Mouse (Mus musculus) ovary, postnatal 36 days (tissue): ENCODE measurements around the gene Hps5.
"Not testable (repeated sequence)": the region's sequence is repeated elsewhere in the genome, so short reads cannot be mapped to it uniquely, and the experiment has no call there.

Experiments used
- DNase-seq: peaks from one replicate; pipeline ENCODE4 v3.0.0; 2022; ENCODE audit warnings: low spot score, mixed read lengths

Gene Hps5

DNA sequence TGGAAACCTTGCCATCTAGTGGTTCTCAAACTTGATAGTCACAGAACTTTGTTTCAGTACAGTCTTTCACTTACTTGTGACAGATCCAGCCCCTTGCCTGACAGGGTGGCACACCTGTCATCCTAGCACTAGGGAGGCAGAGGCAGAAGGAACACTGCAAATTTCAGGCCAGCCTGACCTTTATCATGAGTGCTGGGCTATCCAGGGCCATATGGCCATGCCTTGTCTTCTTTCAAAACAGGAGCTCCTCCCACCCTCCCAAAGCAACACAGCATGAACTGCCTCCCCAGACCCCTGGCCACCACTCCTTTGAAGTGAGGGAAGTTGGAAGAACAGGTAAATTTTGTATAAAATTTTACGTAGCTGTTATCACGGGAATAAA lies 31.9 kb upstream of the Hps5 start:
- no peak for DNase-seq

DNA sequence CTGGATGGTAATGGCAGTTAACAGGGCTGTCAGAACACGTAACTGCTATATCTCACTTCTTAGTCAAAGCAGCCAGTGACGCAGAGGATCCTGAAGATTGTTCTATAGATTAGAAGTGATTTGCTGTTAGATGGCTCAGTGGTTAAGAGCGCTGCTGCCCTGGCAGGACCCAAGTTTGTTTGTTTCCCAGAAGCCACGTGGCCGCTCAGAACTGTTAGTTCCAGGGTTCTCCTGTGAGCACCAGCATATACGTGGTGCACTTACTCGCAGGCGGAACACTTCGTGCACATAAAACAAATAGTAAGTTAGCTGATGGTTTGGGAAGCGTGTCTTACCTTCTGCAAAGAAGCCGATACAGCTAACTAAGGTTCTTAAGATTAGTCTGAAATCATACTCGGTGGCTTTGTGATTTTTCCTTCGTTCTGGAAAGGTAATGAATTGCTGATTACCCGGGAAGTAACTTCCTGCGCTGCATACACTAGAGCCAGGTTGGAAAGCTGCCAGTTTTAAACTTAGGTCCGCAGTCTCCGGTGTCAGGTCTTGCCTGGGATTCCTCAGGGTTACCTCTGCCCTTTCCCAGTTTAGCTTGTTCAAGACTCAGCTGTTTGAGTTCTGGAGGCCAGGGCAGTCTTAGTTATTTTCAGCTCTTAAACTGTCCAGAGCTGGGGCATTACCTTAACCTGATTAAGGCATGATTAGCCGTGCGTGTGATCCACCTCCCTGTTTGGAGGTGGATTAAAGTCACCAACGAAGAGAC lies 31.4 kb upstream of the Hps5 start:
- no peak for DNase-seq

DNA sequence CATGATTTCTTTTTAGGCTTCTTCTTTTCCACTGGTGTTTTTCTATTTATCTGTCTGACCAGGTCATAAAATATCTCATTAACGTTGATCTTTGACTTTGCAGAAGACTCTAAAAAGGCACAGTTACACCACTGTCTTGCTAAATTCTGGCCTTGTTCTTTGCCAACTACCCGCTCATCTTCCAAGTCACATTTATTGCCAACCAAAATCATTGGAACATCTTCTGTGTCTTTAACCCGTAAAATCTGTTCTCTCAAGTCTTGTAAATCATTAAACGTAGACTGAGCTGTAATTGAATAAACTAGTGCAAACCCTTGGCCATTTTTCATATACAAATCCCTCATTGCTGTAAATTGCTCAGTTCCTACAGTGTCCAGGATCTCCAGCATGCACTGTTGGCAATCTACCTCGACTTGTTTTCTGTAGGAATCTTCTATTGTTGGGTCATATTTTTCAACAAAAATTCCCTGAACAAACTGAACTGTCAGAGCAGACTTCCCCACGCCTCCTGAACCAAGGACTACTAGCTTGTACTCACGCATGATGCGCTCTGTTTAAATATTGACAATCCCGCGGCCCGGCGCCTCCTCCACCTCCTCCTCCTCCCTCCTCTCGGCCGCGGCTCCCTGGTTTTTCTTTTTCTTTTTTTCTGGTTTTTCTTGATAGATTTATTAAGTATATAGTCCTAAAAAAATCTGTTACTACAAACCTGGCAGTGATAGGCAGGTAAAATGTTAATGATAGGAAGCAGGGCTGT lies 25.2 kb upstream of the Hps5 start:
- not testable (repeated sequence) for DNase-seq

DNA sequence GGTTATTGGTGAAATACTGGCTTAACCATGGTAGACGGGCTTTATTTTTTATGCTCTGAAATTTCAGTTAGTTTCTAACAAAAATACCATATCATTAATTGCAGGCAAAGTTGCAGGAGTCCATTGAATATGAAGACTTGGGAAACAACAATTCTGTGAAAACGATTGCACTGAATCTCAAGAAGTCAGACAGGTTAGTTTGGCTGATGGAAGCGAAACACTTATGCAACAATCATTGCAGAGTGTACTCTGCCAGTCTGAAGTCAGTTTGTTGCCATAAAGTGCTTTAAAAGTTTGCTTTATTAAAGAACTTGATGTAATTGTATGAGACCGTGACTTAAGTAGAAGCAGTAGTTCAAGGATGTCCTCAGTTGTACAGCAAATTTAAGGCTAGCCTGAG lies 18.1 kb upstream of the Hps5 start:
- DNase-seq: no peak

DNA sequence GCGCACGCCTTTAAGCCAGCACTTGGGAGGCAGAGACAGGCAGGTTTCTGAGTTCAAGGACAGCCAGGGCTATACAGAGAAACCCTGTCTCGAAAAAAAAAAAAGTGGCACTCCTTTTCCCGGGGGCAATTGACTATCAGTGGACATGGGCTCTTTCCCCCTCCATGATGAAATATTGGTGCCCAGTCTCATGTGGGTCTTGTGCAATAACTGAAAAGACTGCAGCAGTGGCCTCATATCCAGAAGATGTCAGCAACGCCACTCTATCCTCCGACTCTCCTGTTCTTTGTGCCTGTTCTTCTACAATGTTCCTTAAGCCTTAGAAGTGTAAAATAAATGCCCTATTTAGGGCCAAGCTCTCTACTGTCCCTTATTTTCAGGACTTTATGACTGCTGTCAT lies 14.5 kb upstream of the Hps5 start:
- no peak for DNase-seq

DNA sequence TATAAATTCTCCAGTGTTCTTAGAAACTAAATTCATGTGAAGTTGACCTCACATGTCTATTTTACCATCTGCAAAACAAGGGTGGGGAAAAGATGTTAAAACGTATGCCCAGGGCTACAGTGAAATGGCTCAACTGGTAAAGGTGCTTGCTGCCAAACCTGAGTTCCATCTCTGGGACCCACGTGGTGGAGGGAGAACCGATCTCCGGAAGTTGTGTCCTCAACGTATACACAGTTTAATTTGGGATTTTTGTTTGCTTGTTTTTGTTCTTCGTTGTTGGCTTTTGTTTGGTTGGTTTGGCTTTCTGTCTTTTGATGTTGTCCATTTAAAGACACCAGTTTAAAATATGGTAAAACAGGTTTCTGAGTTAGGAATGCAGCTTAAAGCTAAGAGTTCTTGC lies 915 bp upstream of the Hps5 start:
- DNase-seq: no peak

DNA sequence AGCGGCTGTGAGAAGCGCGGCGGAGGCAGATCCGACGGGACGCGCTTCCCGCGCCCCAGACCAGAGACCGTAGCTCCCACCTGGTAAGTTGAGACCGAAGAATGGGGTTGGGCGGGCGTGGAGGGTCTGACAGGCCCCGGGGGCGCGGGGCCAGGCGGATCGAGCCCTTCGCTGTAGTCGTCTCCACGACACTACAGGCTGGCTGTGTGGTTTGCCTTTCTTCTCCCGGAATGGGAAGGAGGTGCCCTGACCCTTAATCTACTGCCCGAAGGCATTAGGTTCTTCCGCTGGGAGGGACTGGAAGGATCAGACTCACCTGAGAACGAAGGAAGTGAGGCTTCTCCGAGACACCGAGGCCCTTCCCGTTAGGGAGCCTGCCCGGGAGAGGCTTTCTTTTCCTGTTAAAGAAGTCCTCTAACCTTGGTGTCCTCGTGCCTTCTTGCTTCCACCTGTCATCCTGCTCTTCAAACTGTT lies 379 bp upstream of the Hps5 start:
- DNase-seq: peak; percentile 5

DNA sequence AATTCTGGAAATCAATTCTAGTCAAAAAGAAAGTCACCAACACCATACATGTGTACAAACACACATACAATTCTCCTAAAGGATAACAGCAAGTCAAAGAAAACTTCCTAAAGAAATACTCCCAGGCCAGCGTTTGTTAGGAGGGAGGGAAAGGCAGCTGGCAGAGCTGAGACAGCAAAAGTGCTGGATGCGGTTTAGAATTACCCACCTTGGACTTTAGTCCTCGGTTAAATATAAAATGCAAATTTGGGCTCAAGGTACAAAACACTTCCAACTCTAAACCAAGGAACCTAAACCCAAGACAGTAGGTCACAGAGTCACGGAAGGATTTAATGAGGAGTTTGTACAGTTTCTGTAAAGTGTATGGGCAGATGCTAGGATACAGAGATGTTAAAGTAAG lies 2.0 kb downstream of the Hps5 start:
- no peak for DNase-seq

DNA sequence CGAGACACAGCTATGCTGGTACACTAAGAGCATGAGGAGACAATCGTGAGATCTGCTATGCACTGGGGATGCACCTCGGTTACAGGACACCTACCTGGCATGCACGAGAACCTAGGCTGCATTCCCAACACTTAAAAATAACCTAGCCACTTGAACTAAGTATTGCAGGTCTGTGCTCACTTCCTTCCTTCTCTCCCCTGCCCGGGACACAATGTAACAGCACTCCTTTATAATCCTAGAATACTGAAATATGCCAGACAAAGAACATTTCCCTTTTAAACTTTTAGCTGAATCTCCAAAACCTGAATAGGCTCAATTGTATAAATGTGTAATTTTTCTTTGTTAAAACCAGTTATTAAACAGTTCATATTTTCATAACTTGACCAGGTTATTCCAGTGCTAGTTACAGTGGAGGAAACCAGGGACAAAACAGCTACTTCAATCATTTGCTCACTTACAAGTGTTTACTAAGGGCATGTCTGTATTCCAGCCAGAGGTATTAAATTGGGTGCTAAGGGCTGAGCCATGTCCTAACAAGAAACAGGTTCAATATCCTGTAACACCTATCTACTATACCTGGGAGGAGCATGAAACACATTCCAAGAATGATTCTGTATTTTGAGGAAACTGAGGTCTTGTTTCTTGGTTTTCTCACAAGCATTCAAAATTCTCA lies 6.6 kb downstream of the Hps5 start:
- DNase-seq: no peak

DNA sequence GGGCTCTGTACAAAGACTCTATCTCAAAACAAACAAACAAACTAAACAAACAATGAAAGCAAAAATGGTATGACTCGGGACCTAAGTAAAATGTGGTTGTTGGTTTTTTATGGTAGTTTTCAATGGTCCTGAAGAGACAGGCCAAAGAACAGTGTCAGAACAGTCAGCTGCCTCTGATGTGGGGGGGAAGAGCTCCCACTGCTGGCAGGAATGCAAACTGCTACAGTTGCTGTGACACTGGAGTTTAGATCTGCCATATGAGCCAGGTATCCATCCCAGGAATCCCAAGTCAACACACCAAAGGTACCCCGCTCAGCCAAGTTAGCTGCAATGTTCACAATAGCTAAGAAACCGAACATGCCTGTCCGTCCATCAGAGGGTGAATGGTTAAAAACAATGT lies 25.2 kb downstream of the Hps5 start:
- peak; percentile 34 for DNase-seq

DNA sequence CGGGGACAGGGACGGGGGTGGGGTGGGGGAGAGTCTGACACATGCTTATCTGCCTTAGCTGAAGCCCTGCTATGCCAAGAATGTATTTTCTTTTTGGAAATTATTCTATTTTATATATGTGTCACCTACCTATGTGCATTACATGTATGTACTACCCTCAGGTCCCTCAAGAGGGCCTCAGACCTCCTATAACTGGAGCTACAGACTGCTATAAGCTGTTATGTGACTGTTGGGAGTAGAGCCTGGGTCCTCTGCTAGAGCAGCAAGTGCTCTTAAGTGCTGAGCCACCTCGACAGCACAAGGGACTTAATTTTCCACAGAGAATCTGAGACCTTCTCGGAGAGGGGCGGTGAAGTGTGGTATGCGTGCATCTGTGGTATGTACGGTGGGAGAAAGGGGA lies 27.4 kb downstream of the Hps5 start:
- no peak for DNase-seq

DNA sequence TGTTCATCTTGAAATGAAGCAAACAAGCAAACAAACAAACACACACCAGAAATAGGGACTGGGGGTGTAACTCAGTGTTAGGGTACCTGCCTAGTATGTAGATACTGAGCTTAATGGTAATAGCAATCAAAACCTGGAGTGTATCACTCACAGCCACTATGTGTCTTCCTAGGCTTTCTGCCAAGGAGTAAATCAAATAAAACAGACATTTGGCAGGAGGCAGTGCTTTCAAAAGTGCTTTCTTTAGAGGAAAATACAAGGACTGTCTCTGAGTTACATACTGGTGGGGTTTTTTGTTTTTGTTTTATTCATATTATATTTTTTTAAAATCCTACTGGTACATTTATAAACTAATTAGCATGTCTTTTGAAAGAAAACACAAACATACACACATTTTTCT lies 28.5 kb downstream of the Hps5 start:
- DNase-seq: no peak

DNA sequence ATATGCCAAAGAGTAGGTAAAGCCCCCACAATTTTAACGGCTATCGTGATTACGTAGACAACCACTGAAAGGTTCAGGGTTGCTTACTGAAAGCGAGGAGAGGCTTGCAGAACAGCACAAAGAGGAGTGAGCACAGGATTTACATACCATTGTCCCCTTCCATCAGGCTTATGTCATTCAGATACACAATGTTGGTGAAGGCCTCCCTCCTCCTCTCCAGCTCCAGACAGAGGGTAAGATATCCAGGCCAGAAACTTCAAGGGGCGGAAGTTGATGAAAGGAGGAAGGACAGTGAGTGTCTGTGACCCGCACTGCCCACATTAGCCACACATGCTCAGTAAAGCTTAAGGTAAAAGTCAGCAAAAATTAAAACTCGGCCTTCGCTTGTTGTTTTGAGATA lies 31.2 kb downstream of the Hps5 start:
- no peak for DNase-seq

DNA sequence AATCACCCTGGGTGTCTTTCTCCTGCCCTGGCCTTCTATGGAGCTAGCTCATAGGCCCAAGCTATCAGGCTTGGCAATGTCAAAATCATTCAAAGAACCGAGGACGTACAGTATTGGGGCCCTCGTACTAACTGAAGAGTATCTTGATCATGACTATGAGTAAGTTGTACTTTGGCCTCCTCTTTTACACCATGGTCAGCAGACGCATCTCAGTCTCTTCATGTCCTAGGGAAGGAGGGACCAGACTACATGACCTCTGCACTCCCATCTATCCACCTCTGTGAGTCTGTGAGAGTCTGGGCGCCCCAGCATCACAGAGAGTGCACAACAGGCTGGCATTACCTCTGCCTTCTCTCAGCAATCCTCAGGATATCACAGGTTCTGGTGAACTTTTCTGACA lies 33.3 kb downstream of the Hps5 start:
- DNase-seq: no peak

DNA sequence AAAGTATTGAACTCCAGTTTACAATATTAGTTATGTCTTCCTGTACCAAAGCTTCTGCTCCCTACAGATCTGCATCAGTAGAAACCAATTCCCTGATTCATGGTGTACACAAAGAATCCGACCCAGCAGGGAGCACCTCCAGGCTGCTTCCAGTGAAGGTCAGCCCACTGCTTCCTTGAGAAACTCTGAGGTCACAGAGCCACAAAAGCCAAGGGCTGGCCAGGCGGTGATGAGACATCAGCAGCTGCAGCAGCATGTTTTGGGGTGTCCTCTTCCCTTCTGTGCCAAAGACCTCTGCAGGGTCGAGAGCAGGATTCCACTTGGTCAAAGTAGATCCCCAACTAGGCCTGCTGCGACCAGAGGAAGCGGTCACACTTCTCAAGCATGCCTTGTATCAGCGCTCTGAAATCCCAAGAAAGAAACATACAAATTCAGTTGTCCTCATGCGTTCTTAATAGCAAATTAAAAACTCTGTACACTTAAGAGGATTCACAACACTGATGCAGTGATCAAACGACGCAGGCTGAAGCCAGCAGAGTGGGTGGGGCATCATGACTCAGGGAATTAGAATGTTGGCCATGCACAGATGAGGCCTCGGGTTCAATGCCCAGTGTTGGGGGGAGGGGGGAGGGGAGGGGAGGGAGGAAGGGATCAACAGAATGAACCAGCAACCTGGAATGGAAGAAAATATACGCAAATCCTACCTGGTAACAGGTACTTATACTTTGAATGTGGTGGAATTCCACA lies 34.6 kb downstream of the Hps5 start:
- no peak for DNase-seq

DNA sequence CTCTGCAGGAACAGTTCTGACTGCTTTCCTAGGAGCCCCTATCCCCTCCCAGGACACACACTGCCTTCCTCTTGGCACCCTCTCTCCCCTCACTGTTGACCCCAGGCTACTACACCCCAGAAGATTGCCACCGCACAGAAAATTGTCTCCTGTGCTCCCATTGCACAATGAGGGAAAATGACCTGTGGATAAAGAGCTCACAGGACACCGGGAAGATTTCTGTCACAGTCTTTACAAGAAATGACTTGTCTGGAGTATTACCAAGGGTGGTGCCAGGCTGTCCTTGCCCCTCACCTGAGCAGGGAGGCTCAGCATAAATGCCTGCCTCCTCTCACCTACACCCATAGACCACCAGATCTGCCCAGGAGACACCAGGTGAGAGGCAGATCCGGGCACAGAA lies 44.4 kb downstream of the Hps5 start, which contains the start of gene Saa2:
Gene Saa2, plus strand, starts transcription at position 301 of the 400 bp plus-strand sequence.
- no peak for DNase-seq

DNA sequence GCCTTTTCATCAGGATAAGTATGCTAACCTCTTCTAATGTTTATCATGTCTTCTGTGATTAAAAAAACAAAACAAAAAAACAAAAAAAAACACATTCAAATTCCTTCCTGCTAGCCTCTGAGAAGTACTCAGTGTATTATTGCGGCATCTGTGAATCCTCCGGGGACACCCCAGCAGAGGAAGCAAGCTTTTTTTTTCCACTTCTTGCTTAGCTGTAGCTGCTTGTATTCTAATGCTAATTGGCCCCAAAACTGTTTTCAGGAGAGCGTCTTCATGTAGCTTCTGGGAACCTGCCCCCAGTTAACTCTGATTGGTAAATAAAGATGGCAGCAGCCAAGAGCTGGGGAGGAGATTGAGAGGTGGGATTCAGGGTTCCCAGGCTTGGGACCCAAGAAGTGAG lies 47.4 kb downstream of the Hps5 start:
- DNase-seq: no peak

DNA sequence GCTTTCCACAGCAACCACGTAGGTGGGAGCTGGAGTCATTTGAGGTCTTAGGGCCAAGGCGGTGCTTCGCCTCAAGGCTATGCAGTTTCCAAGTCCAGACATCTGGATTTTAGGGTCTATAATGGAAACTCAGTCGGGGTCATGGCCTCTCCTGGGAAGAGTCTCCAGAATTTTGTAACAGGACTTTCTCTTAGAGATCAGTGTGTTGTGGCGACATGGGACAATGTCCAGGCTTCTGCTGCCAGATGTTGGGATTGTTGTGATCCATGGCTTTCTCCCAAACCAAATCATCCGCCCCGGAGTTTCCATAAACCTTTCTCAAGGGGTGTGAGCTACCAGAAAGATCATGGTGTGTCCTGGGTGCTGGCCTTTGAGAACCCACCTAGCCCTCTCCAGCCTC lies 49.5 kb downstream of the Hps5 start:
- no peak for DNase-seq

DNA sequence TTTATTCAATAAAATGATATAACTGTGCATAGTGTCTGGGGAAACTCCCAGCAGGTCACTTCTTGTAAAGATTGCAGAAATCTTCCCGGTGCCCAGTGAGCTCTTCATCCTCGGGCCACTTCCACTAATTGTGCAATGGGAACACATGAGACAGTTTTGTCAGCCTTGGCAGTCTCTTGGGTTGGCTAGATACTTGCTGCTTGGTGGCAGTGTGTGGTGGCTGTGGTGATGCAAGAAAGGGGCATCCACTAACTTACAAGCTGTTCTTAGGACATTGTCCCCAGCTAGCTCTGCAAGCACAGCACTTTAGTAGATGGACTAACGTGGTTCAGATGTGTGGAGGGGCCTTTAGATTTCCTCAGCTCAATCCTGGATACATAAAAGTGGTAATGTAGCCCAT lies 50.0 kb downstream of the Hps5 start:
- DNase-seq: peak; percentile 9

DNA sequence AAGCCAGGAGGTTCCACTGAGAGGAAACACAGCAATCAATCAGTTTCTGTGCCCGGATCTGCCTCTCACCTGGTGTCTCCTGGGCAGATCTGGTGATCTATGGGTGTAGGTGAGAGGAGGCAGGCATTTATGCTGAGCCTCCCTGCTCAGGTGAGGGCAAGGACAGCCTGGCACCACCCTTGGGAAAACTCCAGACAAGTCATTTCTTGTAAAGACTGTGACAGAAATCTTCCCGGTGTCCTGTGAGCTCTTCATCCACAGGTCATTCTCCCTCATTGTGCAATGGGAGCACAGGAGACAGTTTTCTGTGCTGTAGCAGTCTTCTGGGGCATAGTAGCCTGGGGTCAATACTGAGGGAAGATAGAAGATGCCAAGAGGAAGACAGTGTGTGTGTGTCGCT lies 53.0 kb downstream of the Hps5 start, which contains the start of gene Saa1:
Gene Saa1, minus strand, starts transcription at position 101 of the 400 bp plus-strand sequence.
- DNase-seq: not testable (repeated sequence)

DNA sequence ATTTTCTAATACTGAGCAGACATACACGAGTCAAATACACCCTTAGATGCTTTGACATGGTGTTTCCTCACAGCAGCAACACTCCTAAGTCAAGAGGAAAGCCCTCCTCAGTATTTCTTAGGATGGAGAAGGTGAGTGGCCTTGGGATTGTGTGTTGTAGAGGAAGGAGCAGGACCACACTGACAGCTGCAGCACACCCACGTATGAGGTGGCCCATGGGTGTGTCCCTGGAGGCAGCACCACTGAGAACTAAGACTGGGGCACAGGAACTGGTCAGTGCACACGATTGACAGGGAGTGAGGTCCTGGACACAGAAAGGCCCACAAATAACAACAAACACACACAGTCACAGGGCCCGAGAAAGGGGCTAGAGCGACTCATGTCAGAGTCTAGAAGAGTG lies 55.8 kb downstream of the Hps5 start:
- DNase-seq: not testable (repeated sequence)
